Mouse (Mus musculus): ENCODE measurements around the gene 4930519G04Rik.
A peak's percentile ranks its signal among the peaks of the same experiment; 100 is the strongest.
"Not testable (repeated sequence)": the region's sequence is repeated elsewhere in the genome, so short reads cannot be mapped to it uniquely, and the experiment has no call there.

The 4930519G04Rik gene

DNA sequence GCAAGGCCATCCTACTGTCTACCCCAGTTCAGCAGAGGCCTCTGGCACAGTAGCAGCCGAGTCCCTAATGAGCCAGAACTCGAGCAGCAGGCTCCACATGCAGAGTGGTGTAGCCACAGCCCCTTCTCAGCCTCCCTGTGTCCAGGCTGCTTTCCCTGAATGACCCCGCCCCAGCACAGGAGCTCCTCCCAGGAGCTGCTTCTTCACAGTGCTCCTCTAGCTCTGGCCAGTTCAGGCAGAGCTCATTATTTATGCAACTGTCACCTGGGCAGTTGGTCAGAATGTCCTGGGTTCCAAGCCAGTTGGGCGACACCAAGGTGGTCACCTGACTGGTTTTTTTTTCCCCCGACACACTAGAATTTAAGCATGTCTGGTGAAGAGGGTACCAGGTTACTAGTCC lies at the start of gene 4930519G04Rik:
TSS of gene 4930519G04Rik (plus strand) at position 301 of the 400 bp plus-strand sequence.
- DNase-seq (ENCODE audit: low read depth, low spot score) = not testable (repeated sequence)

GRCm38 (mm10) chr5:114804335-114804734 lies 49.1 kb upstream of the 4930519G04Rik start:
- DNase-seq (ENCODE audit: low read depth, low spot score) = no peak

DNA sequence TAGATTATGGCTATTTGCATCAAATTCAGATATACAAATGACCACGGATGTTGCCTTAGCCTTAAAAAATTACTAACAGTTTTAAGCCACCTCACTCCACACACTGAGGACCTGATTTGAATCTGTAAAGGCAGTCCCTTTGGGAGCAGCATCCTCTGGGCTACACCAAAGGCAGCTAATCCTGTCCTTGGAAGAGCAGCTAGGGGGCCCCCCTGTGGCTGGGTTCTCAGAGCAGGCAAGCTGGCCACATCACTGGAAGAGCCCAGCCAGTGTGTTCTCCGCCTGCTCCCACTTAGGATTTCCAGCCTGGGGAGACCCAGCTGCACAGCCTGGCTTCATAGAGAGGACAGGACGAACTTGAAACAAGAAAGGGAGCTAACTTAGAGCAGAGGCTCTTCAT lies 48.5 kb upstream of the 4930519G04Rik start:
- no peak for DNase-seq (ENCODE audit: low read depth, low spot score)

DNA sequence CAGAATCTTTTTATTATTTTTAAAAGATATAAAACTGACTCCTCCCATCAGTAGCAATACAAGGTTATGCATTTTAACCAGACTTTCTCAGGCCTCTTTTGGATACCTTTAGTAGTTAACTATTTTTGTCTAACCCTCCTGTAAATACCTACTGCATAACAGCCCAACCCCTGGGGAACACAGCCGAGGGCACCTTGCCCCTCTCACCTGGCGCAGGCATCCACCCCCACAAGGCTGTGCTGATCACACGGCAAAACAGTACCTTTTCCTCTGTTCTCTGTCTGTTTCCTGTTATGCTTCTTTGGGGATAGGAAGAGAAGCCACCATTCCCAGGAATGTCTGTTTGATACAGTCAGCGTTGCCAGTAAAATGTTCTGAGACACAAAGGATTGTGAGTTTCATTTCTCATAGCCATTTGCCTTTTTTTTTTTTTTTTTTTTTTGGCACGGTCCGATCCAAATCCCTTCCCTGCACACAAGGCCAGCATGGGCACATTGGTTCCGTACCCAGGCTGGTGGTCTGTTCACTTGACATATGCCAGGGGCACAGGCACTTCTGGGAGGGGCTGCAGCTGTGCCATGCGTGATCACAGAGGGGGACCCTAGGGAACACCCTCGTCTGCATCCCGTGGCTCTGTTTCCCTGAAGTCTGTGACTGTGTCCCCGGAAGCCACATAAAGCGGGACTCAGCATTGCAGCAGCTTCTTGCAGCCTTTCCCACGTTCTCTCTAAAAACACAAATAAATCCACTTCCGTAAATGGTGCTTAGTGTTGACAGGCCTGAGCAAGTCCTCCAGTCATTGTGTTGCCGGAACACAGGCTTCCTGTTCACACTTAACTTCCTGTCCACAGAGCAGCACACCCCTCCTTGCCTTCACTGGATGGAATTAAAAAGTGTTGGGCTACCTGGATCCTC lies 47.8 kb upstream of the 4930519G04Rik start:
- DNase-seq (ENCODE audit: low read depth, low spot score) = no peak

GRCm38 (mm10) chr5:114806636-114807035 lies 46.8 kb upstream of the 4930519G04Rik start:
- DNase-seq (ENCODE audit: low read depth, low spot score) = no peak

- DNase-seq (ENCODE audit: low read depth, low spot score) = no peak
These were observed 46.4 kb upstream of the 4930519G04Rik start for GRCm38 (mm10) chr5:114807063-114807462.

GRCm38 (mm10) chr5:114807468-114807867 lies 46.0 kb upstream of the 4930519G04Rik start:
- DNase-seq (ENCODE audit: low read depth, low spot score) = no peak

DNA sequence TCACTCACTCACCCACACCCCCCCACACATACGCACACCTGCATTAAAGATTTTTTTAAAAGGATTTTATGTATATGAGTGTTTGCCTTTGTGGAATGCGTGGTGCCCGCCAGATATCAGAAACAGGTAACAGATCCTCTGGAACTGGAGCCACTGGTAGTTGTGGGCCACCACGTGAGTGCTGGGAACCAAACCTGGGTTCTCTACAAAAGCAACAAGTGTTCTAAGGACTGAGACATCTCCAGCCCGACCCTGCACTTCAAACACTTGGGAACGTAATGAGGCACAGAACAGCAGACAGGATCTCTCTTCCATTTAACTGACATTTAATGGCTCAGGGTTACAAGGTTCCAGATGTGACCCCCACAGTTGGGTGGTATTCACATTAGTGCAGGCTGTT lies 45.6 kb upstream of the 4930519G04Rik start:
- DNase-seq (ENCODE audit: low read depth, low spot score) = no peak

DNA sequence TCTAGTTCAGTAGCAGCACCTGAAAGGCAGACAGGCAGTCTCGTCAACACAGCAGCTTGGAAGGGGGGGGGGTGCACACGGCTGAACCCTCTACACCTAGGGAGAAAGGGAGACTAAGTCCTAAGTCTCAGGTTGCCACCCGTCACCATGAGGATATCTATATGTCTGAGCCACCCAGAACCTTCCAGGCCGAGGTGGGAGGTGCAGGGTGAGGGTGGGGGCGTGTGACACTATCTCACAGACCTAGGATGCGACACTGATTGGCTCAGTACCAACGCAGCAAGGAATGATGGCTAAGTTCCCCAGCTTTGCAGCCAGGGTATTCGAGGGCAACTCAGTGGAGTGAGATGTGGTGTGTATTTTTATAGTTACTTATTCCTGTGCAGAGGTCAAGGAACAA lies 45.1 kb upstream of the 4930519G04Rik start:
- DNase-seq (ENCODE audit: low read depth, low spot score) = no peak

DNA sequence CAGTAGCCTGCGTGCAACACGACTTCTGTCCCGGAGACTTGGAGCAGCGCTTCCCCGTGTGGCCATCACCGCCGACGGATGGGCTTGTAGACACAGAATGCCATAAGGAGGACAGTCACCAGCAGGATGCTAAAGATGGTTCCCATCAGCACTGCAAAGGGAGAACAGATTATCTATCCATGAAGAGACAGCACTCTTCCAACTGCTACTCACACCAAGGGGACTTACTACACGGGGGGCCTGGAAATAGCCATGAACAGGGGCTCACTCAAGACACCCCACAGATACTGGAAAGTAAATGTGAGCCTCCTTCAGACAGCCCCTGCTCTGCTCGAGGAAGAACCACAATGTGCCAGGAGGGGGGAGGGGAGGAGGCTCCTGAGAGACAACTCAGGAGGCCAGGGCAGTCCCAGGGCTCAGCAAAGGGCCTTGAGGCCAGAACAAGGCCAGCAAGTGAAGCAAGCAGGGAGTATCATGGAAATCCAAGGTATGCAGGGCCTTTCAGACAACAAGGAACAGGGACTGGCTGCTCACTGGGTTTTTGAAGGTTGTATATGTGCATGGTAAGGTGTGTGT lies 44.2 kb upstream of the 4930519G04Rik start:
- no peak for DNase-seq (ENCODE audit: low read depth, low spot score)

DNA sequence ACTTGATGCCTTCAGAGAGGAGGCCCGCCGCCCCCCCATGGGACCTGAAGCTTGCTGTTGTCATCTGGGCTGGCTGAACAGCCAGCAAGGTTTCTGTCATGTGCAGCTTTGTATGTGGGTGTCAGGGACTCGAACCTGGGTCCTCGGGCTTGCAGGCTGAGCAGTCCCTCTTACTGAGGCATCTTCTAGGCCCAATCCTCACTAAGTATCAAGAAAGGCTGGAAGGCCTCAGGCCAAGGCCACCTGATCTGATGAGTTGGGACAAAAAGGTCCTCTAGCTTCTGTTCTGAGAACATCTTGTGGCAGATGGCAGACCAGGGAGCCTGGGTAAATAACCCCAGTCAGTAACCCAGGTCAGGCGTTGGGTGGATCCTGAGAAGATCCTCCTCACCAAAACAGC lies 43.6 kb upstream of the 4930519G04Rik start:
- no peak for DNase-seq (ENCODE audit: low read depth, low spot score)

- DNase-seq (ENCODE audit: low read depth, low spot score) = peak; percentile 70
These were observed 39.8 kb upstream of the 4930519G04Rik start for GRCm38 (mm10) chr5:114813525-114814181.

- DNase-seq (ENCODE audit: low read depth, low spot score) = no peak
These were observed 36.9 kb upstream of the 4930519G04Rik start for GRCm38 (mm10) chr5:114816599-114816998.

- no peak for DNase-seq (ENCODE audit: low read depth, low spot score)
These were observed 35.3 kb upstream of the 4930519G04Rik start for GRCm38 (mm10) chr5:114818124-114818523.

- peak; percentile 56 for DNase-seq (ENCODE audit: low read depth, low spot score)
These were observed 30.4 kb upstream of the 4930519G04Rik start, which contains the start of gene 1500011B03Rik for GRCm38 (mm10) chr5:114822796-114823688. Gene 1500011B03Rik (minus strand): TSS chr5:114823468.

- DNase-seq (ENCODE audit: low read depth, low spot score) = peak; percentile 53
These were observed 29.3 kb upstream of the 4930519G04Rik start for GRCm38 (mm10) chr5:114824197-114824596.

- peak; percentile 73 for DNase-seq (ENCODE audit: low read depth, low spot score)
These were observed 27.3 kb upstream of the 4930519G04Rik start for GRCm38 (mm10) chr5:114825978-114826691.

DNA sequence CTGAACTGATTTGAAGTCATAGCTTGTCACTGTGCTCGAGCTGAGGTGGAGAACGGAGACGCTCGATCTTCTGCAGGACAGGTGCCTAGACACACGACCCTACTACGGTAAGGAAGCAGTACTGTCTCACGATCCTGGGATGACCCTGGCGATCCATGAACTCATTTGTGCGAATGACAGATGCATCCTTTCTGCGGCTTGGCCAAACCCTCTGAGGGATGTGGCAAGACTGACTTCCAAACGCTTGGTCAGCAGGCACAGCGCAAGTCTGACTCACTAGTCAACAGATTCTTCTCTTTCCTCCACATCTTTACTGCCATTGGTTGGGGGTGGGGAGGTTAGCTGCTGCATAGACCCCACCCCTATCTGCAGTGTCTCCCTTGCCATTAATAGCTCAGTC lies 26.0 kb upstream of the 4930519G04Rik start:
- DNase-seq (ENCODE audit: low read depth, low spot score) = no peak

GRCm38 (mm10) chr5:114829740-114830139 lies 23.7 kb upstream of the 4930519G04Rik start:
- no peak for DNase-seq (ENCODE audit: low read depth, low spot score)

DNA sequence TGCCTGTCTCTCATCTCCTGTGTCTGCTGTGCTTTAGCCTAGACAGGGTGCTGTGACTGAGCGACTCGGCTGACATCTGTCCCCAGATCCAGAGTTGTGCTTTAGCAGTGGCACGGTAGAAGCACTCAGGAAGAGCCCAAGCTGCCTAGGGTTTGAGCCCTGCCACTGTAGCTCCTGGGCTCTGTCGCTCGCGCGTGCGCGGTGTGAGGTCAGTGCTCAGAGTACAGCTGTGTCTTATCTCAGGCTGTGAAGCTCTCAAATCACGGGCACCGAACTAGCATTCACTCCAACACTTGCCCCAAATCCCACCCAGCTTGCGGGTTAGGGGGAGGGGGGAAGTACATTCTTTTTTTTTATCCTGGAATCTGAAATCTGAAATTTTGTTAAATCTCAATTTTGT lies 16.6 kb upstream of the 4930519G04Rik start:
- no peak for DNase-seq (ENCODE audit: low read depth, low spot score)

DNA sequence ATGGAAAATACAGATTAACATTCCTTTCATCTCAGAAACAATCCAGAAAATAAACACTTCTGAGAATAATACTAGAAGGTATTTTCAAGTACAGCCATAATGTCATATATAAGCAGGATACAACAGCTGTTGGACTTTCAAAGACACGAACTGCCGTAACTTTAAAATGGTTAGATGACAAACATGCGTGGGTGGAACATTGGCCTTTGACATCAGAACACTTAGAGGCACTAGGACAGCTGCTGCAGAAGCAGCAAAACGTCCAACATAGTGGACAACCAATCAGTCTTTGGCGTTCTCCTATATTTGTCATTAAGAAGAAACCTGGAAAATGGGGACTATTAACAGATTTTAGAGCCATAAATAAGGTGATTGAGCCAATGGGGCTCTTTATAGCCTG lies 13.0 kb upstream of the 4930519G04Rik start:
- not testable (repeated sequence) for DNase-seq (ENCODE audit: low read depth, low spot score)

All from retina, adult 2 months (tissue).